23 mouse cellular contexts compared by ENCODE assay signal in genomic region chr5:112973596-112973995, GRCm38 (mm10). TPM values are rescaled to one million over a fixed set of nuclear protein-coding genes. Genes with fewer than 3 reads are reported as not detected.
A peak's percentile ranks its signal among the peaks of the same experiment; 100 is the strongest.
DNase-seq lines count a peak whose midpoint lies in the region; ATAC-seq lines count a peak whose summit lies in the region.
"Had no signal": no experiment of that assay in that cellular context is flagged by ENCODE, and none has a peak within 500 bp of the region (broad histone marks: within the 10 kb centered on the region; RNA-seq: fewer than 3 reads in every experiment).

No protein-coding gene starts in this region.

- no peak overlapping the region for H3K4me2 ChIP-seq in forebrain, embryonic 12.5 days
- H3K4me2 ChIP-seq in limb, embryonic 12.5 days, result peak overlapping the region; percentile 19; the same call in 1 of the 2 replicates
- no peak overlapping the region for H3K4me2 ChIP-seq in neural tube, embryonic 15.5 days
- H3K4me2 ChIP-seq: heart, embryonic 12.5 days; hindbrain, embryonic 14.5 days; liver, embryonic 11.5 days; stomach, embryonic 15.5 days had no signal

- H3K4me3 ChIP-seq in forebrain, embryonic 12.5 days (replicated peaks), result no peak overlapping the region
- H3K4me3 ChIP-seq in forebrain, embryonic 10.5 days, result no peak overlapping the region
- H3K4me3 ChIP-seq in limb, embryonic 12.5 days (replicated peaks), result no peak overlapping the region
- no peak overlapping the region for H3K4me3 ChIP-seq in limb, embryonic 10.5 days
- H3K4me3 ChIP-seq in neural tube, embryonic 15.5 days (replicated peaks), result no peak overlapping the region
- H3K4me3 ChIP-seq: heart, embryonic 12.5 days; stomach, embryonic 15.5 days had no signal

- 0 out of 2 replicates have a peak overlapping the region, but pooled peaks have one; percentile 5 for H3K27ac ChIP-seq in forebrain, embryonic 12.5 days
- H3K27ac ChIP-seq in forebrain, embryonic 10.5 days, result no peak overlapping the region
- peak overlapping the region; percentile 23; the same call in 1 of the 2 replicates for H3K27ac ChIP-seq in limb, embryonic 12.5 days
- H3K27ac ChIP-seq in limb, embryonic 10.5 days, result no peak overlapping the region
- H3K27ac ChIP-seq in neural tube, embryonic 15.5 days (replicated peaks), result peak overlapping the region; percentile 23; the same call in 1 of the 2 replicates
- H3K27ac ChIP-seq: hindbrain, embryonic 14.5 days; stomach, embryonic 15.5 days had no signal

- H3K9me3 ChIP-seq in forebrain, embryonic 12.5 days, result no peaks in the 10 kb centered on the region
- no peaks in the 10 kb centered on the region for H3K9me3 ChIP-seq in forebrain, embryonic 10.5 days
- H3K9me3 ChIP-seq in limb, embryonic 12.5 days, result no peaks in the 10 kb centered on the region
- H3K9me3 ChIP-seq in limb, embryonic 10.5 days (replicated peaks), result no peaks in the 10 kb centered on the region
- H3K9me3 ChIP-seq in neural tube, embryonic 15.5 days (replicated peaks), result no peaks in the 10 kb centered on the region
- H3K9me3 ChIP-seq: heart, embryonic 12.5 days; stomach, embryonic 15.5 days had no signal

- no peaks in the 10 kb centered on the region for H3K36me3 ChIP-seq in forebrain, embryonic 12.5 days (replicated peaks)
- no peaks in the 10 kb centered on the region for H3K36me3 ChIP-seq in forebrain, embryonic 10.5 days (replicated peaks)
- no peaks in the 10 kb centered on the region; the same call in 1 of the 2 replicates for H3K36me3 ChIP-seq in limb, embryonic 12.5 days
- H3K36me3 ChIP-seq in limb, embryonic 10.5 days, result no peaks in the 10 kb centered on the region
- H3K36me3 ChIP-seq in neural tube, embryonic 15.5 days, result no peaks in the 10 kb centered on the region
- H3K36me3 ChIP-seq: heart, embryonic 12.5 days; stomach, embryonic 15.5 days had no signal

- ATAC-seq in forebrain, embryonic 12.5 days (ENCODE audit: low FRiP score), result no peak
- no peak for ATAC-seq in limb, embryonic 12.5 days (ENCODE audit: insufficient number of reproducible peaks, insufficient read depth, low FRiP score, low TSS enrichment, low read depth)
- no peak for ATAC-seq in neural tube, embryonic 15.5 days (ENCODE audit: low FRiP score)
- ATAC-seq: intestine, embryonic 16.5 days had no signal

- 65% methylated on average over 7 of the region's 7 CpGs for WGBS in forebrain, embryonic 12.5 days
- WGBS in forebrain, embryonic 10.5 days, result 69% methylated on average over 7 of the region's 7 CpGs
- 35% methylated on average over 7 of the region's 7 CpGs for WGBS in limb, embryonic 12.5 days
- 66% methylated on average over 7 of the region's 7 CpGs for WGBS in limb, embryonic 10.5 days
- WGBS in neural tube, embryonic 15.5 days, result 40% methylated on average over 7 of the region's 7 CpGs

- H3K4me1 ChIP-seq in forebrain, embryonic 12.5 days, result peaks cover 6% of the 10 kb centered on the region
- peaks cover 6% of the 10 kb centered on the region for H3K4me1 ChIP-seq in forebrain, embryonic 10.5 days
- H3K4me1 ChIP-seq in limb, embryonic 12.5 days (replicated peaks), result peaks cover 20% of the 10 kb centered on the region
- H3K4me1 ChIP-seq in limb, embryonic 10.5 days, result peaks cover 21% of the 10 kb centered on the region
- peaks cover 23% of the 10 kb centered on the region for H3K4me1 ChIP-seq in neural tube, embryonic 15.5 days
- H3K4me1 ChIP-seq: stomach, embryonic 15.5 days had no signal

- H3K27me3 ChIP-seq in forebrain, embryonic 12.5 days, result no peaks in the 10 kb centered on the region
- H3K27me3 ChIP-seq in forebrain, embryonic 10.5 days (ENCODE audit: poor library complexity, severe bottlenecking), result no peaks in the 10 kb centered on the region
- no peaks in the 10 kb centered on the region; the same call in 1 of the 2 replicates for H3K27me3 ChIP-seq in limb, embryonic 12.5 days
- no peaks in the 10 kb centered on the region for H3K27me3 ChIP-seq in limb, embryonic 10.5 days (ENCODE audit: low read depth, poor library complexity, severe bottlenecking)
- H3K27me3 ChIP-seq in neural tube, embryonic 15.5 days (replicated peaks), result no peaks in the 10 kb centered on the region
- H3K27me3 ChIP-seq: heart, embryonic 12.5 days; stomach, embryonic 15.5 days had no signal

- H3K9ac ChIP-seq in forebrain, embryonic 12.5 days, result no peak overlapping the region
- H3K9ac ChIP-seq in limb, embryonic 12.5 days (replicated peaks), result no peak overlapping the region
- H3K9ac ChIP-seq in neural tube, embryonic 15.5 days (replicated peaks), result no peak overlapping the region
- H3K9ac ChIP-seq: heart, embryonic 12.5 days; hindbrain, embryonic 14.5 days; stomach, embryonic 15.5 days had no signal

- no peak for DNase-seq in forebrain, embryonic 10.5 days (ENCODE audit: extremely low spot score, low spot score)
- DNase-seq in limb, embryonic 10.5 days (ENCODE audit: low spot score), result no peak
- DNase-seq in neural tube, embryonic 10.5 days (ENCODE audit: extremely low spot score, low spot score), result no peak
- no peak for DNase-seq in heart, adult 9 months (ENCODE audit: low spot score in 2 of 2)
- DNase-seq in left cerebral cortex, adult 8-10 months (ENCODE audit: low spot score in 2 of 2), result no peak
- DNase-seq: adrenal gland, postnatal 10 days; cerebellum, adult 2 months; cerebellum, postnatal 36 days; gastrocnemius, postnatal 10 days; heart, adult 11 months; heart, postnatal 10 days; kidney, postnatal 25 days; layer of hippocampus, postnatal 36 days; midbrain, embryonic 14.5 days; thymus, postnatal 25 days had no signal

RNA-seq across cellular contexts. Expression of gene Grk3, which starts 42.0 kb away (rescaled TPM):
- polyA plus RNA-seq in forebrain, embryonic 12.5 days (2016; fragmentation: Nextera tagmentation; extraction: Ambion mirVana), result 8.0 and 9.4 TPM in 2 replicates
- polyA plus RNA-seq in forebrain, embryonic 10.5 days (2016; fragmentation: Nextera tagmentation; extraction: Ambion mirVana), result 5.2 and 5.3 TPM in 2 replicates
- polyA plus RNA-seq in limb, embryonic 12.5 days (2016; fragmentation: Nextera tagmentation; extraction: Ambion mirVana), result 12.3 and 13.3 TPM in 2 replicates
- polyA plus RNA-seq in limb, embryonic 10.5 days (2016; fragmentation: Nextera tagmentation; extraction: Ambion mirVana), result 3.9 and 7.4 TPM in 2 replicates
- 22.4 and 23.3 TPM in 2 replicates for polyA plus RNA-seq in neural tube, embryonic 15.5 days (2015; fragmentation: Nextera tagmentation; extraction: Ambion mirVana)
- 10 to 100 TPM; 72.3 to 87.3 (median 75.4) TPM for total RNA-seq in left cerebral cortex, adult 8-10 months (2022)

Comparison
In these comparisons a context has a peak if more than half of its experiments do, and no peak if none do; other contexts are left out.
1. H3K27ac ChIP-seq: peak in forebrain, embryonic 12.5 days (single experiment), limb, embryonic 12.5 days (single experiment) and neural tube, embryonic 15.5 days (single experiment); none in forebrain, embryonic 10.5 days (single experiment) and limb, embryonic 10.5 days (single experiment).